8 mouse cellular contexts compared by ENCODE assay signal in genomic region chr2:119744163-119745111, GRCm38 (mm10). TPM values are rescaled to one million over a fixed set of nuclear protein-coding genes. Genes with fewer than 3 reads are reported as not detected.
A peak's percentile ranks its signal among the peaks of the same experiment; 100 is the strongest.
DNase-seq lines count a peak whose midpoint lies in the region; ATAC-seq and TF ChIP-seq lines count a peak whose summit lies in the region.

No protein-coding gene starts in this region.

- peaks cover 15% of the 10 kb centered on the region; the same call in 1 of the 2 replicates for H3K4me1 ChIP-seq in embryonic facial prominence, embryonic 14.5 days (ENCODE audit: control insufficient read depth, insufficient read depth, low read length)
- peaks cover 20% of the 10 kb centered on the region for H3K4me1 ChIP-seq in hindbrain, embryonic 14.5 days (replicated peaks; ENCODE audit: control insufficient read depth, insufficient read depth, low read length)
- H3K4me1 ChIP-seq in liver, embryonic 11.5 days (replicated peaks; ENCODE audit: control insufficient read depth, insufficient read depth, low read length): peaks cover 35% of the 10 kb centered on the region
- H3K4me1 ChIP-seq in midbrain, postnatal 0 days (ENCODE audit: insufficient read depth, low read length): peaks cover 12% of the 10 kb centered on the region; the same call in 1 of the 2 replicates

- peak overlapping the region; percentile 17 for H3K4me3 ChIP-seq in embryonic facial prominence, embryonic 14.5 days (ENCODE audit: low read depth, low read length)
- peak overlapping the region; percentile 10; the same call in 1 of the 2 replicates for H3K4me3 ChIP-seq in hindbrain, embryonic 14.5 days (replicated peaks; ENCODE audit: low read length)
- peak overlapping the region; percentile 78 for H3K4me3 ChIP-seq in liver, embryonic 11.5 days (ENCODE audit: low read depth, low read length)
- peak overlapping the region; percentile 13; the same call in 1 of the 2 replicates for H3K4me3 ChIP-seq in midbrain, postnatal 0 days (ENCODE audit: low read depth, low read length)

- H3K9me3 ChIP-seq in embryonic facial prominence, embryonic 14.5 days (ENCODE audit: control insufficient read depth, low read length): no peaks in the 10 kb centered on the region
- H3K9me3 ChIP-seq in hindbrain, embryonic 14.5 days (ENCODE audit: control insufficient read depth, low read length): no peaks in the 10 kb centered on the region
- no peaks in the 10 kb centered on the region for H3K9me3 ChIP-seq in liver, embryonic 11.5 days (ENCODE audit: control insufficient read depth, low read length)
- H3K9me3 ChIP-seq in midbrain, postnatal 0 days (ENCODE audit: low read length): no peaks in the 10 kb centered on the region

- 6% methylated on average over 40 of the region's 46 CpGs for whole genome bisulfite sequencing in embryonic facial prominence, embryonic 14.5 days
- 4% methylated on average over 46 of the region's 46 CpGs for WGBS in hindbrain, embryonic 14.5 days
- 4% methylated on average over 46 of the region's 46 CpGs for WGBS in liver, embryonic 11.5 days
- WGBS in midbrain, postnatal 0 days: 8% methylated on average over 46 of the region's 46 CpGs

- peak; percentile 34 for TF ChIP-seq CTCF in midbrain, postnatal 0 days (IDR thresholded peaks at IDR 0.05)

- peaks cover 53% of the 10 kb centered on the region for H3K27me3 ChIP-seq in embryonic facial prominence, embryonic 14.5 days (replicated peaks; ENCODE audit: control insufficient read depth, insufficient read depth, low read length)
- H3K27me3 ChIP-seq in hindbrain, embryonic 14.5 days (ENCODE audit: control insufficient read depth, insufficient read depth, low read length): peaks cover 51% of the 10 kb centered on the region
- H3K27me3 ChIP-seq in liver, embryonic 11.5 days (replicated peaks; ENCODE audit: control insufficient read depth, insufficient read depth, low read length): peaks cover 35% of the 10 kb centered on the region
- H3K27me3 ChIP-seq in midbrain, postnatal 0 days (ENCODE audit: insufficient read depth, low read length): peaks cover 39% of the 10 kb centered on the region

- no peaks in the 10 kb centered on the region for H3K36me3 ChIP-seq in embryonic facial prominence, embryonic 14.5 days (ENCODE audit: control insufficient read depth, insufficient read depth, low read length)
- H3K36me3 ChIP-seq in hindbrain, embryonic 14.5 days (replicated peaks; ENCODE audit: control insufficient read depth, insufficient read depth): no peaks in the 10 kb centered on the region
- H3K36me3 ChIP-seq in liver, embryonic 11.5 days (ENCODE audit: control insufficient read depth, insufficient read depth, low read length): no peaks in the 10 kb centered on the region
- no peaks in the 10 kb centered on the region for H3K36me3 ChIP-seq in midbrain, postnatal 0 days (ENCODE audit: insufficient read depth, low read length)

- DNase-seq in right cerebral cortex, postnatal 10 days (ENCODE audit: low spot score in 2 of 2): peak; percentile 55
- DNase-seq in right cerebral cortex, postnatal 36 days (ENCODE audit: low spot score in 2 of 2): no peak
- peak; percentile 19 for DNase-seq in embryonic facial prominence, embryonic 14.5 days (ENCODE audit: low spot score)
- DNase-seq in hindbrain, embryonic 14.5 days (ENCODE audit: low spot score): no peak
- peak; percentile 74 for DNase-seq in liver, embryonic 11.5 days (ENCODE audit: low spot score)
- peak; percentile 40 for DNase-seq in midbrain, postnatal 0 days (ENCODE audit: low spot score)
- DNase-seq in urinary bladder, postnatal 36 days (ENCODE audit: low spot score in 2 of 2): peak; percentile 43 to 53
- DNase-seq in cerebellum, postnatal 14 days: no peak

- peak overlapping the region; percentile 40 for H3K4me2 ChIP-seq in embryonic facial prominence, embryonic 14.5 days (ENCODE audit: low read depth, low read length)
- H3K4me2 ChIP-seq in hindbrain, embryonic 14.5 days (replicated peaks): peak overlapping the region; percentile 6
- peak overlapping the region; percentile 100 for H3K4me2 ChIP-seq in liver, embryonic 11.5 days
- peak overlapping the region; percentile 29 for H3K4me2 ChIP-seq in midbrain, postnatal 0 days (ENCODE audit: low read depth, low read length, poor library complexity, severe bottlenecking)

- no peak; the same call in 1 of the 2 replicates for ATAC-seq in embryonic facial prominence, embryonic 14.5 days (ENCODE audit: low read depth)
- no peak for ATAC-seq in hindbrain, embryonic 14.5 days (ENCODE audit: low FRiP score)
- ATAC-seq in liver, embryonic 11.5 days (replicated peaks; ENCODE audit: low FRiP score): peak; percentile 67
- ATAC-seq in midbrain, postnatal 0 days (ENCODE audit: low FRiP score): no peak

- H3K27ac ChIP-seq in embryonic facial prominence, embryonic 14.5 days (replicated peaks; ENCODE audit: low read depth, low read length): no peak overlapping the region
- H3K27ac ChIP-seq in hindbrain, embryonic 14.5 days: no peak overlapping the region
- H3K27ac ChIP-seq in liver, embryonic 11.5 days (ENCODE audit: low read depth, low read length): peak overlapping the region; percentile 56
- H3K27ac ChIP-seq in midbrain, postnatal 0 days (ENCODE audit: low read depth, low read length): no peak overlapping the region

- 0 out of 2 replicates have a peak overlapping the region, but pooled peaks have one; percentile 3 for H3K9ac ChIP-seq in embryonic facial prominence, embryonic 14.5 days (ENCODE audit: low read depth, low read length)
- H3K9ac ChIP-seq in hindbrain, embryonic 14.5 days: no peak overlapping the region
- peak overlapping the region; percentile 46 for H3K9ac ChIP-seq in liver, embryonic 11.5 days (ENCODE audit: low read depth, low read length)
- H3K9ac ChIP-seq in midbrain, postnatal 0 days (replicated peaks; ENCODE audit: low read length, poor library complexity, severe bottlenecking): no peak overlapping the region; the same call in 1 of the 2 replicates

RNA-seq across cellular contexts. Expression of gene Itpka, which starts 2.3 kb away (rescaled TPM):
- polyA plus RNA-seq in embryonic facial prominence, embryonic 14.5 days (2014; fragmentation: Nextera tagmentation; extraction: Ambion mirVana): 0.84 and 1.2 TPM in 2 replicates
- polyA plus RNA-seq in hindbrain, embryonic 14.5 days (2014; fragmentation: Nextera tagmentation; extraction: Ambion mirVana): 0.31 and 0.33 TPM in 2 replicates
- polyA plus RNA-seq in liver, embryonic 11.5 days (2014; fragmentation: Nextera tagmentation; extraction: Ambion mirVana): 3.9 and 4.0 TPM in 2 replicates
- 0.42 and 3.4 TPM in 2 replicates for total RNA-seq in midbrain, postnatal 0 days (2014; rRNA removed)
- polyA plus RNA-seq in midbrain, postnatal 0 days (2015; fragmentation: Nextera tagmentation; extraction: Ambion mirVana): 0.50 and 0.57 TPM in 2 replicates

RNA-seq across cellular contexts. Expression of gene Ltk, which starts 15.8 kb away (rescaled TPM):
- polyA plus RNA-seq in embryonic facial prominence, embryonic 14.5 days (2014; fragmentation: Nextera tagmentation; extraction: Ambion mirVana): 0.14 and 0.29 TPM in 2 replicates
- polyA plus RNA-seq in hindbrain, embryonic 14.5 days (2014; fragmentation: Nextera tagmentation; extraction: Ambion mirVana): 1.6 and 2.7 TPM in 2 replicates
- polyA plus RNA-seq in liver, embryonic 11.5 days (2014; fragmentation: Nextera tagmentation; extraction: Ambion mirVana): 0.19 and 0.43 TPM in 2 replicates
- 8.1 and 9.9 TPM in 2 replicates for total RNA-seq in midbrain, postnatal 0 days (2014; rRNA removed)
- 2.7 and 3.2 TPM in 2 replicates for polyA plus RNA-seq in midbrain, postnatal 0 days (2015; fragmentation: Nextera tagmentation; extraction: Ambion mirVana)

RNA-seq across cellular contexts. Expression of gene Rpap1, which starts 42.9 kb away (rescaled TPM):
- 18.3 and 22.3 TPM in 2 replicates for polyA plus RNA-seq in embryonic facial prominence, embryonic 14.5 days (2014; fragmentation: Nextera tagmentation; extraction: Ambion mirVana)
- polyA plus RNA-seq in hindbrain, embryonic 14.5 days (2014; fragmentation: Nextera tagmentation; extraction: Ambion mirVana): 15.8 and 18.1 TPM in 2 replicates
- 29.1 and 30.0 TPM in 2 replicates for polyA plus RNA-seq in liver, embryonic 11.5 days (2014; fragmentation: Nextera tagmentation; extraction: Ambion mirVana)
- 16.0 and 20.5 TPM in 2 replicates for total RNA-seq in midbrain, postnatal 0 days (2014; rRNA removed)
- 11.1 and 11.4 TPM in 2 replicates for polyA plus RNA-seq in midbrain, postnatal 0 days (2015; fragmentation: Nextera tagmentation; extraction: Ambion mirVana)

RNA-seq across cellular contexts. Expression of gene Tyro3, which starts 53.1 kb away (rescaled TPM):
- polyA plus RNA-seq in embryonic facial prominence, embryonic 14.5 days (2014; fragmentation: Nextera tagmentation; extraction: Ambion mirVana): 20.2 and 23.6 TPM in 2 replicates
- polyA plus RNA-seq in hindbrain, embryonic 14.5 days (2014; fragmentation: Nextera tagmentation; extraction: Ambion mirVana): 26.4 and 26.7 TPM in 2 replicates
- polyA plus RNA-seq in liver, embryonic 11.5 days (2014; fragmentation: Nextera tagmentation; extraction: Ambion mirVana): 5.8 and 5.9 TPM in 2 replicates
- 66.3 and 72.0 TPM in 2 replicates for total RNA-seq in midbrain, postnatal 0 days (2014; rRNA removed)
- polyA plus RNA-seq in midbrain, postnatal 0 days (2015; fragmentation: Nextera tagmentation; extraction: Ambion mirVana): 21.3 and 21.8 TPM in 2 replicates

Comparison
In these comparisons a context has a peak if more than half of its experiments do, and no peak if none do; other contexts are left out.
1. DNase-seq: peak in right cerebral cortex, postnatal 10 days (2 of 2), embryonic facial prominence, embryonic 14.5 days (single experiment), liver, embryonic 11.5 days (single experiment), midbrain, postnatal 0 days (single experiment) and urinary bladder, postnatal 36 days (2 of 2); none in right cerebral cortex, postnatal 36 days (0 of 2), hindbrain, embryonic 14.5 days (single experiment) and cerebellum, postnatal 14 days (0 of 2).
2. H3K4me2 ChIP-seq: peak in every context shown above with its lines; median percentile 100 in liver, embryonic 11.5 days; 40 in embryonic facial prominence, embryonic 14.5 days; 29 in midbrain, postnatal 0 days; 6 in hindbrain, embryonic 14.5 days.
3. H3K4me3 ChIP-seq: peak in every context shown above with its lines; median percentile 78 in liver, embryonic 11.5 days; 17 in embryonic facial prominence, embryonic 14.5 days; 13 in midbrain, postnatal 0 days; 10 in hindbrain, embryonic 14.5 days.
4. H3K9ac ChIP-seq: peak in embryonic facial prominence, embryonic 14.5 days (single experiment) and liver, embryonic 11.5 days (single experiment); none in hindbrain, embryonic 14.5 days (single experiment) and midbrain, postnatal 0 days (single experiment).